Comparison of ENCODE assay signal across 8 mouse cellular contexts in genomic region chr11:114850452-114851268, GRCm38 (mm10). TPM values are rescaled to one million over a fixed set of nuclear protein-coding genes. Genes with fewer than 3 reads are reported as not detected.
DNase-seq lines count a peak whose midpoint lies in the region; ATAC-seq and TF ChIP-seq lines count a peak whose summit lies in the region.

Gene Gprc5c, plus strand, starts transcription at chr11:114851152.

- H3K36me3 ChIP-seq in spleen, adult 2 months (ENCODE audit: control insufficient read depth, insufficient read depth, low read length): no peaks in the 10 kb centered on the region
- H3K36me3 ChIP-seq in heart, embryonic 15.5 days: no peaks in the 10 kb centered on the region
- peaks cover 3% of the 10 kb centered on the region for H3K36me3 ChIP-seq in megakaryocyte, embryonic 14.5 days (replicated peaks; ENCODE audit: low read length)
- no peaks in the 10 kb centered on the region for H3K36me3 ChIP-seq in stomach, postnatal 0 days (ENCODE audit: control insufficient read depth, insufficient read depth, low read length)

- H3K9ac ChIP-seq in heart, embryonic 15.5 days: peak within 1 kb of the TSS; percentile 76
- peak within 1 kb of the TSS; percentile 85 for H3K9ac ChIP-seq in stomach, postnatal 0 days (ENCODE audit: low read length)

- H3K4me3 ChIP-seq in spleen, adult 2 months (ENCODE audit: extremely low read depth, insufficient read depth, insufficient read length): peak within 1 kb of the TSS; percentile 47
- peak within 1 kb of the TSS; percentile 55 for H3K4me3 ChIP-seq in embryonic fibroblast, embryonic 13.5 days (ENCODE audit: insufficient read depth, low read length)
- H3K4me3 ChIP-seq in heart, embryonic 15.5 days: peak within 1 kb of the TSS; percentile 81
- H3K4me3 ChIP-seq in megakaryocyte, embryonic 14.5 days (replicated peaks): peak within 1 kb of the TSS; percentile 96
- peak within 1 kb of the TSS; percentile 67 for H3K4me3 ChIP-seq in stomach, postnatal 0 days (ENCODE audit: low read depth, low read length)

- TF ChIP-seq POLR2A in spleen, adult 2 months (IDR thresholded peaks at IDR 0.05; ENCODE audit: low read depth, low read length): no peak
- peak; percentile 30; the same call in 1 of the 2 replicates for TF ChIP-seq POLR2A in embryonic fibroblast, embryonic 13.5 days (IDR thresholded peaks at IDR 0.05; ENCODE audit: low read depth, low read length)

- peak within 1 kb of the TSS; percentile 99 for H3K4me2 ChIP-seq in heart, embryonic 15.5 days
- peak within 1 kb of the TSS; percentile 99 for H3K4me2 ChIP-seq in stomach, postnatal 0 days (replicated peaks; ENCODE audit: low read depth)

- ATAC-seq in heart, embryonic 15.5 days (replicated peaks; ENCODE audit: insufficient number of reproducible peaks, insufficient read depth, low FRiP score, low read depth): peak; percentile 32; the same call in 1 of the 2 replicates
- peak; percentile 61 for ATAC-seq in stomach, postnatal 0 days (ENCODE audit: low FRiP score, low TSS enrichment)

- no peak for TF ChIP-seq EP300 in stomach, postnatal 0 days (optimal IDR thresholded peaks at IDR 0.05)

- no peak for DNase-seq in spleen, adult 2 months (ENCODE audit: low read depth in 1 of 2, low spot score in 2 of 2)
- DNase-seq in spleen, adult 12 weeks (ENCODE audit: low spot score): no peak
- peak; percentile 80 for DNase-seq in kidney, postnatal 10 days
- peak; percentile 79 for DNase-seq in stomach, postnatal 0 days (ENCODE audit: low spot score)
- no peak for DNase-seq in layer of hippocampus, postnatal 36 days

- no peak for TF ChIP-seq CTCF in spleen, adult 2 months (IDR thresholded peaks at IDR 0.05; ENCODE audit: extremely low read depth, insufficient read depth, insufficient read length, insufficient replicate concordance)
- no peak for TF ChIP-seq CTCF in embryonic fibroblast, embryonic 13.5 days (IDR thresholded peaks at IDR 0.05; ENCODE audit: borderline replicate concordance, insufficient read depth, low read length)
- TF ChIP-seq CTCF in stomach, postnatal 0 days (IDR thresholded peaks at IDR 0.05; ENCODE audit: low read depth): no peak

- H3K27ac ChIP-seq in spleen, adult 2 months (ENCODE audit: insufficient read depth, low read length): peak within 1 kb of the TSS; percentile 36; the same call in 1 of the 2 replicates
- H3K27ac ChIP-seq in embryonic fibroblast, embryonic 13.5 days (ENCODE audit: insufficient read depth, low read length): no peak within 1 kb of the TSS
- peak within 1 kb of the TSS; percentile 81 for H3K27ac ChIP-seq in heart, embryonic 15.5 days
- peak within 1 kb of the TSS; percentile 88 for H3K27ac ChIP-seq in stomach, postnatal 0 days (replicated peaks)

- WGBS in spleen, adult 2 months: 6% methylated on average over 28 of the region's 43 CpGs
- WGBS in heart, embryonic 15.5 days: 1% methylated on average over 39 of the region's 43 CpGs
- WGBS in stomach, postnatal 0 days: under 1% methylated on average over 39 of the region's 43 CpGs

- H3K4me1 ChIP-seq in spleen, adult 2 months (ENCODE audit: control insufficient read depth, insufficient read depth, insufficient read length): peaks cover 10% of the 10 kb centered on the region; the same call in 1 of the 2 replicates
- H3K4me1 ChIP-seq in embryonic fibroblast, embryonic 13.5 days (ENCODE audit: control insufficient read depth, insufficient read depth, low read length): no peaks in the 10 kb centered on the region
- peaks cover 32% of the 10 kb centered on the region for H3K4me1 ChIP-seq in heart, embryonic 15.5 days (replicated peaks)
- peaks cover 79% of the 10 kb centered on the region for H3K4me1 ChIP-seq in megakaryocyte, embryonic 14.5 days
- peaks cover 3% of the 10 kb centered on the region; the same call in 1 of the 2 replicates for H3K4me1 ChIP-seq in stomach, postnatal 0 days (replicated peaks; ENCODE audit: control insufficient read depth, insufficient read depth)

- H3K27me3 ChIP-seq in spleen, adult 2 months (ENCODE audit: control insufficient read depth, insufficient read depth, low read length): peaks cover 7% of the 10 kb centered on the region
- H3K27me3 ChIP-seq in heart, embryonic 15.5 days: peaks cover 10% of the 10 kb centered on the region; the same call in 1 of the 2 replicates
- H3K27me3 ChIP-seq in megakaryocyte, embryonic 14.5 days (replicated peaks): peaks cover 64% of the 10 kb centered on the region
- no peaks in the 10 kb centered on the region for H3K27me3 ChIP-seq in stomach, postnatal 0 days (ENCODE audit: control insufficient read depth, insufficient read depth, low read length)

- H3K9me3 ChIP-seq in heart, embryonic 15.5 days (replicated peaks): no peaks in the 10 kb centered on the region
- no peaks in the 10 kb centered on the region for H3K9me3 ChIP-seq in megakaryocyte, embryonic 14.5 days
- H3K9me3 ChIP-seq in stomach, postnatal 0 days (ENCODE audit: control insufficient read depth, low read length): no peaks in the 10 kb centered on the region

RNA-seq across cellular contexts. Expression of gene Gprc5c, which starts in this region (rescaled TPM):
- polyA plus RNA-seq in spleen, adult 2 months (2012; rRNA removed): 9.3 and 9.5 TPM in 2 replicates
- polyA plus RNA-seq in embryonic fibroblast, embryonic 13.5 days (2011; ENCODE audit: insufficient read length, low read depth, missing spikeins): 6.4 and 9.2 TPM in 2 replicates
- polyA plus RNA-seq in heart, embryonic 15.5 days (2015; fragmentation: Nextera tagmentation; extraction: Ambion mirVana): 12.4 and 19.8 TPM in 2 replicates
- polyA plus RNA-seq in megakaryocyte, embryonic 14.5 days (2012; ENCODE audit: insufficient read depth, low replicate concordance): 3.2 and 4.8 TPM in 2 replicates
- polyA plus RNA-seq in stomach, postnatal 0 days (2015; fragmentation: Nextera tagmentation; extraction: Ambion mirVana): 10.8 and 11.2 TPM in 2 replicates
- total RNA-seq in layer of hippocampus, postnatal 36 days (2021): 1 to 10 TPM; 3.6 to 5.1 TPM

Comparison
In these comparisons a context has a peak if more than half of its experiments do, and no peak if none do; other contexts are left out.
1. DNase-seq: peak in kidney, postnatal 10 days (single experiment) and stomach, postnatal 0 days (single experiment); none in spleen, adult 2 months (0 of 2), spleen, adult 12 weeks (single experiment) and layer of hippocampus, postnatal 36 days (0 of 2).
2. Peak in every context shown above with its lines, with median percentiles within 50 percentile points of each other: H3K4me3 ChIP-seq.